Mouse (Mus musculus): Measurements from ENCODE around the gene Kcmf1.
A peak's percentile ranks its signal among the peaks of the same experiment; 100 is the strongest.

Gene Kcmf1

DNA sequence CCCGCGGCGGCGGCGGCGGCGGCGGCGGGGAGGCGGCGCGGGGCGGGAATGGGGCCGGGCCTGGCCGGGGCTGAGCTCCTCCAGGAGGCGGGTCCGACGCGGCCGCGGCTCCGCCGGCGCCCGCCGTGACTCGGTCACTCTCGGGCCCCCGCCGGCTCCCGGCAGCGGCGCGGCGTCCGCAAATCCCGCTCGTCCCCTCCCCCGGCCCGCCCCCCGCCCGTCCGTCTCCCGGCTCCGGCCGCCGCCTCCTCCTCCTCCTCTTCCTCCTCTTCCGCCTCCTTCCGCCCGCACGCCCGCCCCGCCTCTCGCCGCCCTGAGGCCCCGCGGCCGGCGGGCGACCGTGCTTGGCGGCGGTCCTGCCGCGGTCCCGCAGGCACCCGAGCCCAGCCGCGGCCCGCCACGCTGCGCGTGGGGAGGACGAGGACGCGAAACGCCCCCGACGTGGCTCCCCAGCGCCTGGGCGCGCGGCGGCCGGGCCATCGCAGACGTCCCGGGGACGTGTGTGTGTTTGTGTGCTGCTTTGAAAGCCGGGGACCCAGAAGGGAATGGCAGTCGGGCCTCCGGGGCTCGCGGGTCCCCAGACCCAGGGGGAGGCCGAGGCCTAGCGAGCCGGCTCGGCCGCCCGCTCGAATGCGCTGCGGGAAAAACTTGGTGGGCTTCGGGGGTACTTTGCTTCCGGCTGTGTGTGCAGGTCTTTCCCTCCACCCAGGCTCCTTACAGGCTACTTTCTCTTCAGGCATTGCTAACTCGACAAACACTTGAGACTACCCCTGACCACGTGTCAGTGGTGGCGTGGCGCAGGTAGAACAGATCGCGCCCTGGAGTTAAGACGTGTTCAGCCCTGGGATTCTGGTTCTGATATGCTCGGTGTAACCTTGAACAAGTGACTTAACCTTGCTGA, at the start of gene Kcmf1:
TSS of gene Kcmf1 (minus strand) at position 199 of the 901 bp plus-strand sequence.
- DNase-seq, result peak; percentile 76 to 81

DNA sequence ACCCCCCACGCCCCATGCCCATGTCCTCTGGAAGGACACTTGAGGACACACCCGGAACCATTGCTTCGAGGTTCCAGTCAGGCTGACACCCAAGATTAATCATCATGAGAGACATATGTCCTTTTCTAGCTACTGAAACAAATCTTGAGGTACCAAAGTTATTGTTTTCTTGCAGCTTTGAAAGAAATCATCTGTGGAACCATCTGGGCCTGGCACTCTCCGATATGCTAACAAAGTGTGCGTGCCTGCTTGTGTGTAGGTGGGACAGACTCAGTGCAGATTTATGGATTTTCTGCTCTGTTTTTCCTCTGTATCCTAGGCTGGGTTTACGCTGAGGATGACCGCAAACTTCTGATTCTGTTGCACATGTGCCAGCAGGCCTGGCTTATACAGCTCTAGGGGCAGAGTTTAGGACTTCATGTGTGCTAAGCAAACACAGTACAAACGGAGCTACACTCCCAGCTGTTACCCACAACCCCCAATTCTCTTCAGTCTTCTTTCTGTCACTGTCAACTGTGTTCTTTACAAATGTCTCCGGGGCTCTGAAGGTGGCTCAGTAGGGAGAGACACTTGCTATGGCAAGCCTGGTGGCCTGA, 49.5 kb upstream of the Kcmf1 start:
- no peak for DNase-seq

DNA sequence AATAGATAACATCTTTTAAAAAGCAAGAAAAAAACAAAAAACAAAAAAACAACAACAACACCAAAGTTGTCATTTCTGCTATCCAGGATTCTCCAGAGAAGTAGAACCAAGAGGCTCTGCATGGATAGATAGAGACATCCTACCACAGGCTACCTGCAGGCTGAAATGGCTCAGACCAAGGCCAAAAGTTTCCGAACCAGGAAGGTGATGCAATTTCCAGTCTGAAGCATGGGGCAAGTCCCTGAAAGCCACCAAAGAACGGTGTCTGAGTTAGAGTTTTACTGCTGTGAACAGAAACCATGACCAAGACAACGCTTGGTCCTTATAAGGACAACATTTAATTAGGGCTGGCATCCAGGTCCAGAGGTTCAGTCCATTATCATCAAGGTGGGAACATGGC, 48.6 kb upstream of the Kcmf1 start:
- DNase-seq, result no peak

DNA sequence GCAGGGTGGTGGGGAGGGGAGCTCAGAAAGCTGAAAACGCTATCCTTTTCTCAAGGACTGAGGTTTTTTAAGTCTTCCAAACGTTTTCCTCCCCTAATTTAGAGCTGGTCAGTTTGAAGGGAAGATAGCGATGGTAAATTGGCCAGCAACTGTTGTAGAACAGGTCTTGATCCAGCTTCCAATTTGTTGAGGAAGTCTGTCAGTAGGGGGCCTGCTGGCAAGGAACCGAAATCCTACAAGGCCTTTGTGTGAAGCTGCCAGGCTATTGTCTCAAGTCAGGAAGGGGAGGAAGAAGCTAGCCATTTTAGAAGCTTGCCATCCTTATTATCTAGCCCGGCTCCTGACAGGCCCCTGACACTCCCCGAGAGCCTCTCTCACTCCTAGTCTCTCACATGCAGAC, 48.2 kb upstream of the Kcmf1 start:
- DNase-seq, result no peak

DNA sequence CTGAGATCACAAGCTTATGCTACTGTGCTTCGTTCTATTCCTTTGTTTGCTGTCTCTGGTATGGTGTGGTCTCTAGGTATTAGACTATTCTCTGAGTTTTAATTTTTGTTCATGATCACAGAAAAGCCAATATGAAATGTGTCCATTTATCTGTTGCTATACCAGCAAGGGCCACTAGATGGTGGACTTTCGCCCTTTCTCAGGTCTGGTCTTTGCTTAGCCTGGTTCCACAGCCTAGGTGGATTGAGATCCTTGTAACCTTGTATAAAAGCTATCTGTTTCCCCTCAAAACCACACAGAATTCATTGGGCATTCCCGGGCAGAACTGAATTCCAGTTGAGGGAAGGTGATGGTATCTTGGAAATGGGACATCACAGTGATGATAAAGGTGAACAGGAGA, 40.7 kb upstream of the Kcmf1 start:
- DNase-seq, result peak; percentile 39 to 59

DNA sequence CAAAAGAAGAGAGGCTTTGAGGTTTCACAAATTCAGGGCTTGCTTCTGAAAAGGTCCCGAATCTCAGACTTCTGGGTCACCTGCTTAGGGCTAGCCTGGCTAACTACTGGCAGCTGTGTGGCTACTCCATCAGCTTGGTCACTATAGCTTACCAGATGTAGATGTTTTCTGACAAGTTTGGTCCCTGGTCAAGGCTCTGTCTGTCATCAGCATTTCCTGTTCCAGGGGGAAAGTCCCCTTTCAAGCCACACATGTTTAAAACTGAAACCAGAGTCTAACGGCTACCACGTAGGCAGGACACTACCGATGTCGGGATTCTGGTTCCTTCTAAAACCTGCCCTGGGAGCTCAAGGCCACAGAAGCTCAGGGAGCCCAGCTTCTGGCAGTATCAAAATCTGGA, 38.1 kb upstream of the Kcmf1 start:
- no peak for DNase-seq

DNA sequence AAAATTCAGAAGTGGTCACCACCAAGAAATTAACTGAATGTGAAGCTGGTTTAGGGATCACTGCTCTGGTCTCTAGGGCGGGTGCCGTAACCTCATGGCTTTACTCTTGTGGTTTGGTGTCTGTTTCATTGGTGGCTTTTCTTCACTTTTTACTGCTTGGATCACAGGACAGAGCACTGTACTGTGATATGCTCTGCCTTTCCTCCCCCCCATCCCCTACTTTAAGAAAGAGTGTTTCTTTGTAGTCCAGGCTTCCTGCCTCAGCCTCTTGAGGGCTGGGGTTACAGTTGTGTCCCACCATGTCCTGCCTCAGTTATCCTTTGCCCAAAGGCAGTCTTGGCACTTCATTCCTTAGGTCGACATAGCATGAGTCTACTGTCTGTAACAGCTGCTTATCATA, 37.7 kb upstream of the Kcmf1 start:
- no peak for DNase-seq

DNA sequence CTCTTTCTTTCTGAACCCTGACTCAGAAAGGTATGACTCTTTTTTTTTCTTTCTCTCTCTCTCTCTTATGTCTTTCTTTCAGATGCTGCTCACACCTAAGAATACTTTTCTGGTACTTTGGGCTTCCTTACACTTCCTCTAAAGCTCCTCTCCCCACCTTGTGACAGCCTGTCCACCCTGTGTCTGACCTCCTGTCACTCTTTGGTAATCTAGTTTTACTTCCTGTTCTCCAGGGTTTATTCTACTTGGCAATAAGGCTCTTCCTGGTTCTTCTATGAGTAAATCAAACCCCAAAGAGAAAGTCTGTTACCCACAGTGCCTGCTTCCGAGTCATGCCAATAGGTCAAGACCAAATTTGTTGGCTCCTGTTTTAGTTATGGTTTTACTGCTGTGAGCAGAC, 33.2 kb upstream of the Kcmf1 start:
- no peak for DNase-seq

DNA sequence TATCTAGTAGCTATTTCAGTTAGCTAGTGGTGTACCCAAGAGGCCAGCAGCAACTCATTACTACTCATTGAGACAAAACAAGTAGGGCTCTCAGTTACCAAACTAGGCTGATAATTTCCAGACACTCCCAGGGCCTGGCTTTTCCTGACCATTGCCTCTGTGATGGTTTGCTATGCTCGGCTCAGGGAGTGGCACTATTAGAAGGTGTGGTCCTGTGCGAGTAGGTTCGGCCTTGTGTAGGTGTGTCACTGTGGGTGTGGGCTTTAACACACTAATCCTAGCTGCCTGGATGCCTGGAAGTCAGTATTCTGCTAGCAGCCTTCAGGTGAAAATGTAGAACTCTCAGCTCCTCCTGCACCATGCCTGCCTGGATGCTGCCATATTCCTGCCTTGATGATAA, 31.8 kb upstream of the Kcmf1 start:
- DNase-seq, result no peak

DNA sequence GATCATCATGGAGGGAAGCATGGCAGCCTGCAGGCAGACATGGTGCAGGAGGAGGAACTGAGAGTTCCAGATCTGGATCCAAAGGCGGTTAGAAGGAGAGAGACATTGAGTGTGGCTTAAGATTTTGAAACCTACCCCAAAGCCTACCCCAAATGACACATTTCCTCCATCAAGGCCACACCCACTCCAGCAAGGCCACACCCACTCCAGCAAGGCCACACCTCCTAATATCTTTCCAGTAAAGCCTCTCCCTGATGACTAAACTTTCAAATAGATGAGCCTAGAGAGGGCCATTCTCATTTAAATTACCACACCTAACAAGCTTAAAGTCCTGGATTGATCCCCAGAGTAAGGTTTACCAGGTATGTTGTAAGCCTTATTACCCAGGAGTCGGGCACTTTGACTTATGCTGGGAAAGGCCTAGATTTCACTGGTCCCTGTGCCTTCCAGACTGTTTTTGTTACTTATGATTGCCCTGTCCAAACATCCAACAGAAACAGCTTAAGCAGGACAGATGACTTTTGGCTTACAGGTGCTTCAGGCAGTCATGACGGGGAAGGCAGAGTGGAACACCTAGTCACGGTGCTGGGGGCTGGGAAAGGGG, 30.1 kb upstream of the Kcmf1 start:
- DNase-seq, result no peak

DNA sequence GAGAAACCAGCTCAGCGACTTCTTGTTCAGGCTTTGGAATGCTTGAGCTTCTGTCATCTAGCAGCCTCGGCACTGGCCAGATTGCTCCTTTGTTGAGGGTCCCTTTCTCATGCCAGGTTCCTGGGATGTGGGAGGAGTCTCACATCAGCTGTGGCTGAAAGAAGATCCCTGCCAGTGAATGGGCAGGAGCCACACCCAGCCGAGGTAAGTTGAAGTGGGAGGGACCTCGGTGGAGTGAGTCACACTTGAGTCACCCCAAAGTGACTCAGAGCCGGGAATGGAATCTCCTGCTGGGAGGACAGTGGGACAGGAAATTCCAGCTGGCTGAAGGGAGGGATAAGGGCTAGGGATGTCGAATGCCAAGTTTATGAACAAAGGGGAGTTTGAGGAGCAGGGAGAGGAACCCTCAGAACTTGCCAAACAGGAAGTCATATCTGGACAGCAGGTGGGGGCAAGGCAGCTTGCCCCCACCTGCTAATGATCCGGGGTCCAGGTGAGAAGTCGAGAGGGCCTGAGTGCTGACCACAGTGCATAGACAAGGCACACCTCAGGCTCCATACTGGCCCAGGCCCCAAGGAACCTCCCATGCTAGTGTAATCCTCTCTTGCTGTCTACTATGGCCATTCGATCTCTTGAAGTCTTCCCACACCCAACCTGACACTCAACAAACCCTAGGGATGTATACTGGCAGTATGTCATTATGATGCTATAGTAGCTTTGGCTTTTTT, 27.1 kb upstream of the Kcmf1 start:
- no peak for DNase-seq

DNA sequence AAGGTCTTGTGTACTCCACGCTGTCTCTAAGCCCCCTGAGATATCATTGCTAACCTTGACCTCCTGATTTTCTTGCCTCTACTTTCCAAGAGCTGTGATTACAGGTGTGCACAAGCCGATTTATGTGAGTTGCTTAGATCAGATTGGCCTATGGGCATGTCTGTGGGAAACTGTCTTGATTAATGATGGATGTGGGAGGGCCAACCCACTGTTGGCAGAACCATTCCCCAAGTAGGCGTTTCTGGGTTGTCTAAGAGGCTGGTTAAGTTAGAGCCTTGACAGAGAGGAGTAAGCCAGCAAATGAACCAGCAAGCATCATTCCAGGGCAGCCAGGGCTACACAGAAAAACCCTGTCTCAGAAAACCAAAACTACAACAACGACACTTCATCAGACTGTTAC, 26.3 kb upstream of the Kcmf1 start:
- no peak for DNase-seq

DNA sequence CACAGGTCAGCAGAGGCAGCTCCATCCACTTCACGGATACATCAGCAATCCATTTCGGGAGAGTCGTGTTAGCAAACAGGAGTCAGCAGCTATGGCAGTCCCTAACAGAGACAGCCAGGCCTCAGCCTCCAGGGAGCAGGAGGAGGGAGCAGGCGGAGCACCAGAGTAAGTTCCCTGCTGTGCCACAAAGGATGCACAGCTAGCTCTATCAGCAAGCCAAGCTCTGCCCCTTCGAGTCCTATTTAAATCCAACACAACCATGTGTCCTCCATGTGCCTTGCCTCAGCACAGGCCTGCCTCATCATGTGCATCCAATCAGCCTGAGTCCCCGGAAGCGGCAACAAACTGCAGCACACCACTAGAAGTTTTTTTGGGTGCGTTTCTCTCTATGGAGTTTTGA, 23.6 kb upstream of the Kcmf1 start:
- no peak for DNase-seq

DNA sequence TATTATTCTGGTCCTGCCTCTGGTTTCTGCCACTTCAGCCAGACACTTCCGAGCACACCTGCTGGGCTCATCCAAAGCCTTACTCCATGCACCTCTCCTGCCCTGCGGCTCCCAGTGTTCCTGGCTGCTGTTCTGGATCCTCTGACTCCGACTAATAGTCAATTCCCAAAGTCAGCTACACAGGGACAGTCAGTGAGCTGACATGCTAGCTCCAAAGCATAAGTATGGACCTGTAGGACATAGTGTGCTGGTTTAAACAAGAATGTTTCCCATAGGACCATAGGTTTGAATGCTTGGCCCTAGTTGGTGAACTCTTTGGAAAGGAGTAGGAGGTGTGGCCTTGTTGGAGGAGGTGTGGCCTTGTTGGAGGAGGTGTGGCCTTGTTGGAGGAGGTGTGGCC, 21.3 kb upstream of the Kcmf1 start:
- no peak for DNase-seq

DNA sequence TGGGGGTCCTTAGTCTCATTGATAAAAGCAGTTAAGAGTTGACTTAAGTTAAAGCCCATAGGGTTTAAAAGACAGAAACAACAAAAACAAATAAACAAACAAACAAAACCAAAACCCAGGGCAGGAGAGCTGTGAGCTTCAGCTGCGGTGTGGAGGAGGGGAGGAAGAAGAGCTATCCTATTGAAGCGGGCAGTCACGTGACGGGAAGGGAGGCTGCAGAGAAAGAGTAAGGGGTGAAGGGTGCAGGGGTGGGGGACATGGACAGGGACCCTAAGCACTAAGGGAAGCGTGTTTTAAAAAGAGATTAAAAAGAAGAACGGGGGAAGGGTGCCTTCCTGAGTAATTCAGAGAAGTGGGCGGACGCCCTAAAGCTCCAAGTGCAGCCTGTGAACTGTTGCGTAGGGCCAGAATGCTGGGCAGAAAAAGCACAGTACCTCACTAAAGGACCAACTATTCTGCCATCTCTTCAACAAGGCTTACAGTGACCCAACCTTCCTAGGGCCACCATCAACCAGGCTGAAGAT, 18.8 kb upstream of the Kcmf1 start:
- DNase-seq, result no peak

DNA sequence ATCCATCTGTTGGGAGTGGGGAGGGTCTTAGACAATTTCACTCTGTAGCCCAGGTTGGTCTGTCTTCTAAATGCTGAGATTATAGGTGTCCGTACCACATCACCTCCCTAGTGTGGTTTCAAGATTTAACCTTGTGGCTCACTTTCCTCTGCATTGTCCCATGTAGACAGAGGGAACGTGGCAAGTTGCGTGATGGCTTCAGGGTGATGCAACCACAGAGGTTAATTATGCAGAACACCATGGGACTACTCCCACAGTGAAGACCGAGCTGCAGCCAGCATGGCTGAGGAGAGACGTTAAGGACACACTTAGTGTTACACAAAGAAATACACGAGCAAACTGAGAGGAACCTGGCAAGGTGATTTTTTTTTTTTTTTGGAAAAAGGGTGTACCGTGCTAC, 16.6 kb upstream of the Kcmf1 start:
- DNase-seq, result no peak

DNA sequence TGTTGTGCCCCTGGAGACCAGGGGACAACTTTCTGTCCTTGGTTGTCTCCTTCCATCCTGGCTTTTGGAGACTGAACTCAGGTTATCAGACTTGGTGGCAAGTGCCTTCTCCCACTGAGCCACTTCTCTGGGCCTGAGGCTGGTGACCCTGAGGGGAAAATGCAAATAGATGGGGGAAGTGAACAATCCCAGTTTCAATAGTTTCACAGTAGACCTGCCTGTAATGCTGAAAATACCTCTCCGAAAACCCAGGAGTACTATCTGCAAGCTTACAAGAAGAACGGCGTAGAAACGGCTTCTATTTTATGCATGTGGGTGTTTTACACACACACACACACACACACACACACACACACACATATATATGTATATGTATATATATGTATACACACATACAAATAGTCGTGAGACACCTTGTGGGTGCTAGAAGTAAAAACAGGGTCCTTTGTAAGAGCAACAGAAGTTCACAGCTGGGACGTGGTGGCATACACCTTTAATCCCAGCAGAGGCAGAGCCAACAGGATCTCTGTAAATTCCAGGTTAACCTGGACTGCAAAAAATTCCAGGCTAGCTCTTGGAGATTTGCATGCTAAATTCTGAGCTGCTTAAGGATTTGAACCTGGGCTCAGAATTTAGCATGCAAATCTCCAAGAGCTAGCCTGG, 14.4 kb upstream of the Kcmf1 start:
- DNase-seq, result no peak

DNA sequence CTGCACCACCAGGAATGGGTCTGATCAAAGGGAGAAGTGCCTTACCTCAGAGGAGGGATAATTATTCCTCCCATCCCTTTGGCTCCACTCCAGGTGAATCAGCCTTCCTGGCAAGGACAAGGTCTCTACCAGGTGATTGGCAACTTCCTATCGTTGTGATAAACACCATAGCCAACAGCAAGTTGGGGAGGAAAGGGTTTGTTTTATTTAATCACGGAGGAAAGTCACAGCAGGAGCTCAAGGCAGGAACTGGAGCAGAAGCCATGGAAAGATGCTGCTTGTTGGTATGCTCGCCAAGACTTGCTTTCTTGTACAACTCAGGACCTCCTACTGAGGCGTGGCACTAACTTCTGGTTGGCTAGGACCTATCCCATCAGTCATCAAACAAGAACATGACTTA, 11.5 kb upstream of the Kcmf1 start:
- no peak for DNase-seq

DNA sequence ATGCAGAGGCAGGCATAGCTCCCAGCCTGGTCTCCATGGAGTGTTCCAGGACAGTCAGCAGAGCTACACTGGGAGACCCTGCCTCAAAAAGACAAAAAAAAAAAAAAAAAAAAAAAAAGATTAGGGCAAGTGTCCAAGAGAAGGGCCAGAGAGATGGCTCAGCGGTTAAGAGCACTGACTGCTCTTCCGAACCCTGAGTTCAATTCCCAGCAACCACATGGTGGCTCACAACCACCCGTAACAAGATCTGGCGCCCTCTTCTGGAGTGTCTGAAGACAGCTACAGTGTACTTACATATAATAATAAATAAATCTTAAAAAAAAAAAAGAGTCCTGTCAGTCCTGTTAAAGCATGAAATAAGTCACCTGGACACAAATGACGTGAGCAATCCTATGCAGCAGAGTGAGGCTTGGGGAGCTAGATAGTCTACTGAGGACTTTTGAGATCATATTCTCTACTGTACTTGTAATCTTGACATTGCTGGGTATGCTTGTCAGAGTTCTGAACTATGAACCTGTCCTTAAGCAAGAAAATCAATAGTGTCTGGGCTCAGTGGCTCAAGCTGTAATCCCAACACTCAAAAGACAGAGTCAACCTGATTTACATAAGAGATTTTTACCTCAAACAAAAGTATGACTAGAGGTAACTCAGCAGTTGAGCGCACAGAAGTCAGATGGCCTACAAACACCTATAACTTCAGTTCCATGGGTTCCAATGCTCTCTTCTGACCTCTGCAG, 2.6 kb upstream of the Kcmf1 start:
- peak; percentile 6 to 24 for DNase-seq

DNA sequence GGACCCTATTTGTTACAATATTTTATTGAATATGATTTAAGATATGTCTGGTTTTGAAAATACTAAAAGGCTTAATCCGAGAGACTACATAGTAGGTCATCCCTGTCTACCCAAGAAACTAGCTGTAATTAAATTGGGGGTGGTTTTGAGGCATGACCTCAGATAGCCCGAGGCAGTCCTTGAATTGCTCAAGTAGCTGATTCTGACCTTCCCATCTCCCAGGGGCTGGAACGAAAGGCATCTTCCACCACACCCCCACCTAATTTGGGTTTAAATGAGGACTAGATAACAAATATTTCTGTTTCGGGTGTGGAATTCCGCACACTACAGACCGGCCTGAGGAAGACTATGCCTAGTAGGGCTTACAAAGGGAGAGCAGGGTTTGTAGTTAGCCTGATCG, 1.2 kb upstream of the Kcmf1 start:
- no peak for DNase-seq

DNA sequence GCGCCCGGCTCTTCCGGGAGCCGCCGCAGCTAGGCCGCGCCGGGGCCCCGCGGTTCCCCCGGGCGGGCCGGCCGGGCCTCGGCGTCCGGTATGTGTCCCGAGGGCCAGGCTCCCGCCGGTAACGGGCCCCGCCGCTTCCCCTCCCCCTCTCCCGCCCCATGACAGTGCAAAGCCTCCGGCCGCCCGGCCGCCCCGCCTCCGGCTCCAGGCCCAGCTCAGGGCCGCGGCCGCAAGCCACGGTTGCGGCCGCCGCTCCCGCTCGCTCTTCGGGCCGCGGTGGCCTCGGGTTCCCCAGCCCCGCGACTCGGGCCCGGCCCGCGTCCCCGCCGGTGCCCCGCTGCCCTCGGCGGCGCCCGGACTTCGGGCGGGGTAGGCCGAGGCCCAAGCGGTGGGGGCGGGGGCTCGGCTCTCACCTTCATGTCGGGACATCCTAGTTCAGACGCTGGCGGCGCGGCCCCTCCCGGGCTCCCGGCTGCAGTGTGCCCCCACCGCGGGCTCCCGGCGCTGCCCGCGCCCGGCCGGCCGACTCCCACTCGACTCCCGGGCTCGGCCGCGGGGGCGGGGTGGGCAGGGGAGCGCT, 488 bp downstream of the Kcmf1 start:
- DNase-seq, result peak; percentile 67 to 72

Data from thymus, postnatal 36 days (tissue).